Mouse (Mus musculus): ENCODE measurements around the gene Pah.

The Pah gene

GRCm38 (mm10) chr10:87521646-87522045, at the start of gene Pah:
Pah (plus strand) TSS chr10:87521795.
- DNase-seq = peak; percentile 76

GRCm38 (mm10) chr10:87473475-87474131, 48.0 kb upstream of the Pah start:
- DNase-seq = no peak

- no peak for DNase-seq
Measured at GRCm38 (mm10) chr10:87474971-87475370, 46.6 kb upstream of the Pah start.

- no peak for DNase-seq
Measured at GRCm38 (mm10) chr10:87477895-87478294, 43.7 kb upstream of the Pah start.

- DNase-seq = no peak
Measured at GRCm38 (mm10) chr10:87484831-87485720, 36.5 kb upstream of the Pah start.

DNA sequence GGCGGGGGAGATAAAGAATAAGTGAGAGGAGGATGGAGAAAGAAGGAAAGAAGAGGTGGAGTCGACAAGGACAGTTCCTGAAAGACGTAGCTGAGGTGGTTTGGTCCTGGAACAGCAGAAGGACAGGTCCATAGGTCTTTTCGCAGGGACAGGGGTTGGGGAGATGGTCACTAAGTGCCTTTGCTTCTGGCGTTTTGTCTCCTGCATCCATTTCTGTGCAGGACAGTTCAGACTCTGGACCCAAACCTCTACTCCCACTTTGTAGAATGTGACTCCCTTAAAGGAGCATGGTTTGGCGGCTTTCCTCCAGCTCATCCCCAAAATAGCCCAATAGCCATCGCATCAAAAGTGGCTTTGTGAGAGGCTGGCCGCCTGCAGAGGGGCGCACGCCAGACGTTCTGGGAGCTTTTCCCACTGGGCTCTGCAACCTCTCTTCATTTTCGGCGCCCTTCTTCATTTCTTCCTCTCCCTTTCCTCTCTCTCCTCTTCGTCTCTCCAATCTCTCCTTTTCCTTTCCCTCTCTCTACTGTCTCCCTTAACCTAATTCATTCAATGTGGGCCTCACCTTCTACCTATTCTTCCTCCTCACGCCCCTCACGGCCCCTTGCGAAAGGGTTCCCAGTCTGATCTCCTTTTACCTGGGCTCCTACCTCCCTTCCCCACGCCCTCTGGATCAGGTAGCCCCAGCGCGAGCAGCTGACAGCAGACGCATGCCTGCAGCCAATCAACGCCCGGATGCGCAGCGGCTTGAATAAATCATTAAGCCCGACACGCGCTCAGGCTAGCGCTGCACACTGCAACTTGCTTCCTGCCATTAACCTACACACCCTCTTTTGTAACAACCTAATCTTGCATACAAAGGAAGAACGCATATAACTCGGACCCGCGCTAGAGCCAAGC, 35.6 kb upstream of the Pah start:
- peak; percentile 51 for DNase-seq

- no peak for DNase-seq
Measured at GRCm38 (mm10) chr10:87488429-87489145, 33.0 kb upstream of the Pah start.

- no peak for DNase-seq
Measured at GRCm38 (mm10) chr10:87489246-87490009, 32.2 kb upstream of the Pah start.

GRCm38 (mm10) chr10:87490328-87490727, 31.3 kb upstream of the Pah start:
- no peak for DNase-seq

GRCm38 (mm10) chr10:87491485-87492040, 30.0 kb upstream of the Pah start:
- DNase-seq = no peak

- DNase-seq = no peak
Measured at GRCm38 (mm10) chr10:87492332-87492660, 29.3 kb upstream of the Pah start.

GRCm38 (mm10) chr10:87492661-87493551, 28.7 kb upstream of the Pah start:
- peak; percentile 65 for DNase-seq

DNA sequence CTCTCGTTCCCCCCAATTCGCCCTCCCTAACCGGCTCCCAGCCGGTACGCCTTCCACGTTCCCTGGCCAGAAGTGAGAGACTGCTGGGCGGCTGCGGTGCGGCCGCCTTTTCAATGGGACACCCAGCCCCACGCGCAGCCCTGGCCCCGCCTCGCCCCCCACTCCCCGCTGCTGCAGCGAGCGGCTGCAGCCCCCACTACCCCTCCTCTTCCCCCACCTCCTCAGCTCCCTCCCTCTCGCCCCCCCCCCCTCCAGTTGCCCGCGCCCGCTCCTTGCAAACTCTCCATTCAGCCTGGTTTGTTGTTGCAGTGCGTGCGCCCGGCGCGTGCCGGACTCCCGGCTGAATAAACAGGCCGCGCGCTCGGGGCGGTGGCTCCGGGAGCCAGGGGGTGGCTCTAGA, 28.0 kb upstream of the Pah start, which contains the start of gene Ascl1:
Ascl1 (minus strand) TSS at position 85 of the 400 bp plus-strand sequence.
- DNase-seq = no peak

- no peak for DNase-seq
Measured at GRCm38 (mm10) chr10:87494176-87494575, 27.4 kb upstream of the Pah start.

GRCm38 (mm10) chr10:87494596-87494995, 27.0 kb upstream of the Pah start:
- peak; percentile 59 for DNase-seq

DNA sequence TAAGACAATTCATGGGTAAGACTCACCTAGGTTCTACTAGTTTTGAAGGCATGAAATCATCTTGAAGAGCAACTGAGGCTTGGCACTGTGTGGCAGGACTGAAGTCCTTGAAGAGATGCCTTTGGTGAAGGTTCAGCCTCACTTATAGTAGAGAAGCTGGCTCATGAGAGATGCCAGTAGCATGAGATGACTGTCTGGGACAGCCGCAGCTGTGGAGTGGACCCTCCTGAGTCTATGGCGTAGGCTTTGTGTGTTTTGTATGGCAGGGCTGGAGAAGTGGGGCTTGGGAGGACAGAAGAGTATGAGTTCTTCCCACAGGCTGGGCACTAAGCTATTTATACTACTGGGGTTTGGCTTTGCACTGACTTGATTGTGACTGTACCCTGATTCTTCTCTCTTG, 24.5 kb upstream of the Pah start:
- DNase-seq = no peak

- no peak for DNase-seq
Measured at GRCm38 (mm10) chr10:87500926-87501658, 20.5 kb upstream of the Pah start.

- DNase-seq = no peak
Measured at GRCm38 (mm10) chr10:87501659-87502042, 19.9 kb upstream of the Pah start.

DNA sequence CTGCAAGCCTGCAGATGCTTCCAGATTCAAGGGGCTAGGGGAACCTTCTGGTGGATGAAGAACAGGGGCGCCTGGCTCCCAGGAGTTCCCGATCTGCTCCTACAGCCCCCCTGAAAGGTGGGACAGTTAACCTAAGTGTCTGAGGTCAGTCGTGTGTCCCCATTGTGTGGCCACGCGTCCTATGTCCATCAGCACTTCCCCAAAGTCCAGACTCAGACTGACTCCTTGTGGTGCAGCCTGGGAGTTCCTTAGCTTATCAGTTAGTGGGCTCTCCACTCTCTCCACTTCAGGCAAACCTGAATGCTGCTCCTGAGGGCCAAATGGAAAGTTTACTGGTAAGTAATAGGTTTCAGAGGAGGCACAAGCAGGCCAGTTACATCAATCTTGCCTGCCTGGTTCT, 19.3 kb upstream of the Pah start:
- DNase-seq = no peak

DNA sequence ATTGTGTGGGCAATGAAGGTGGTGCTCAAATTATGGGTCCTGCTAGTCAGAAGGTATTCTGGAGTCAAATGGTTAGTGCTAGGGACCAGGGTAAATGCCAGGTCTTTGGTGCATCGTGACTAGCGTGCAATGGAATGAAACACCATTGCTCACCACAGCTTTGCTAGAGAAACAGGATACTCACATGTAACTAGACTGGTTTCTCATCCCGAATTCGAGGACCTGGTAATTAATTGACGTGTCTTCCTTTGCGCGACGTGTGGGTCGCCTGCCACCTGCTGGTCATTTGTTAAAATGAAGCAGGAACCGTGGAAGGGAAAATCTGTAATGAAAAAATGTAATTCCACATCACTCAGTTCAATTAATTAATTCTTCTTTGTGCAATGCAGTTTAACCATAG, 17.6 kb upstream of the Pah start:
- DNase-seq = peak; percentile 62
